Mouse (Mus musculus) ES-E14 (cell line): ENCODE measurements around the gene Nmnat2.

Experiments used
- CHD2 ChIP-seq: IDR thresholded peaks from 2 replicates; pipeline ENCODE4 v1.6.1; 2014; ENCODE audit warnings: mild to moderate bottlenecking, low read depth, low read length, inconsistent platforms
- HCFC1 ChIP-seq: IDR thresholded peaks from 2 replicates; pipeline ENCODE4 v1.6.1; 2012; ENCODE audit warnings: low read length, inconsistent platforms, borderline replicate concordance; ENCODE audit not compliant: insufficient read depth
- MAFK ChIP-seq: IDR thresholded peaks from 2 replicates; pipeline ENCODE4 v1.6.1; 2014; ENCODE audit warnings: mild to moderate bottlenecking, low read depth, low read length, inconsistent platforms; ENCODE audit not compliant: insufficient read depth
- ZC3H11A ChIP-seq: IDR thresholded peaks from 2 replicates; pipeline ENCODE4 v1.6.1; 2012; ENCODE audit warnings: low read depth, mild to moderate bottlenecking, inconsistent platforms, low read length, borderline replicate concordance
- ZNF384 ChIP-seq: IDR thresholded peaks from 2 replicates; pipeline ENCODE4 v1.6.1; 2012; ENCODE audit warnings: low read depth, low read length, inconsistent platforms

- TF ChIP-seq ZC3H11A, result no peak
- TF ChIP-seq HCFC1, result no peak
- no peak for TF ChIP-seq CHD2
- no peak for TF ChIP-seq MAFK
- TF ChIP-seq ZNF384, result no peak
Observed at GRCm38 (mm10) chr1:152986981-152987380, 32.2 kb downstream of the Nmnat2 start.
